In the genomic region with DNA sequence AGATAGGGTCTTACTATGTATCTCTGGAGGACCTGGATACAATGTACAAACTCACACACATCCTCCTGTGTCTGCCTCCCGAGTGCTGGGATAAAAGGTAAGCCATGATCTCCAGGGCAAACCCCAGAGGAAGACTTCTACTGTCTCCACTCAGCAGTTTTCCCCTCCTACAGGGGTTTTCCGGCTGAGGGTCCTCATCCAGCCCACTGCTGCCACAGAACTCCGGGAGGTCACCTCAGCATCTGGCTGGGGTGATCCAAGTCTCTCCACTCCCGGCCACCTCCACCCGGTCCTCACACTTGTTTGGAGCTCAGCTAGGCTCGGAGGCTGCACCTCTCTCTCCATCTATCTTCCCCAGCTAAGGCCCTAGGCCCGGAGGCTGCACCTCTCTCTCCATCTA, we compare ENCODE assay signal across 23 mouse cellular contexts. TPM values are rescaled to one million over a fixed set of nuclear protein-coding genes. Genes with fewer than 3 reads are reported as not detected.
DNase-seq lines count a peak whose midpoint lies in the region; ATAC-seq and TF ChIP-seq lines count a peak whose summit lies in the region.
"Had no signal": no experiment of that assay in that cellular context is flagged by ENCODE, and none has a peak within 500 bp of the region (broad histone marks: within the 10 kb centered on the region; RNA-seq: fewer than 3 reads in every experiment).

No protein-coding gene starts in this region.

- no peak overlapping the region for H3K4me2 ChIP-seq in hindbrain, embryonic 16.5 days (ENCODE audit: low read length)
- H3K4me2 ChIP-seq: embryonic facial prominence, embryonic 15.5 days; heart, embryonic 12.5 days; hindbrain, embryonic 14.5 days had no signal

- no peaks in the 10 kb centered on the region for H3K9me3 ChIP-seq in hindbrain, embryonic 16.5 days (ENCODE audit: control insufficient read depth, low read length)
- H3K9me3 ChIP-seq in hindbrain, embryonic 10.5 days = no peaks in the 10 kb centered on the region
- H3K9me3 ChIP-seq: embryonic facial prominence, embryonic 15.5 days; heart, embryonic 12.5 days had no signal

- WGBS in hindbrain, embryonic 16.5 days = 61% methylated on average over 7 of the region's 7 CpGs
- WGBS in hindbrain, embryonic 10.5 days = 68% methylated on average over 7 of the region's 7 CpGs

- TF ChIP-seq POLR2A in embryonic fibroblast, embryonic 13.5 days (IDR thresholded peaks at IDR 0.05; ENCODE audit: low read depth, low read length) = no peak

- H3K27me3 ChIP-seq in hindbrain, embryonic 16.5 days (replicated peaks; ENCODE audit: control insufficient read depth, insufficient read depth, low read length) = no peaks in the 10 kb centered on the region
- no peaks in the 10 kb centered on the region for H3K27me3 ChIP-seq in hindbrain, embryonic 10.5 days (ENCODE audit: insufficient read depth, poor library complexity, severe bottlenecking)
- H3K27me3 ChIP-seq: embryonic facial prominence, embryonic 15.5 days had no signal

- ATAC-seq in hindbrain, embryonic 16.5 days = no peak
- ATAC-seq: CD4-positive, CD25-positive, alpha-beta regulatory T cell, adult 4 months; forebrain, embryonic 14.5 days; forebrain, postnatal 0 days; intestine, postnatal 0 days had no signal

- TF ChIP-seq CTCF in embryonic fibroblast, embryonic 13.5 days (IDR thresholded peaks at IDR 0.05; ENCODE audit: borderline replicate concordance, insufficient read depth, low read length) = no peak

- H3K9ac ChIP-seq in hindbrain, embryonic 16.5 days (ENCODE audit: low read depth, low read length) = no peak overlapping the region
- H3K9ac ChIP-seq: embryonic facial prominence, embryonic 15.5 days; forebrain, postnatal 0 days; heart, embryonic 12.5 days; hindbrain, embryonic 14.5 days had no signal

- H3K4me1 ChIP-seq in hindbrain, embryonic 16.5 days (ENCODE audit: control insufficient read depth, insufficient read depth, low read depth, low read length) = no peaks in the 10 kb centered on the region
- peaks cover 9% of the 10 kb centered on the region for H3K4me1 ChIP-seq in hindbrain, embryonic 10.5 days (replicated peaks)
- H3K4me1 ChIP-seq in embryonic fibroblast, embryonic 13.5 days (ENCODE audit: control insufficient read depth, insufficient read depth, low read length) = peaks cover 25% of the 10 kb centered on the region

- DNase-seq in heart, adult 11 months = peak; percentile 85
- no peak for DNase-seq in heart, postnatal 4 days
- no peak for DNase-seq in hindbrain, embryonic 10.5 days (ENCODE audit: low spot score)
- no peak for DNase-seq in layer of hippocampus, adult 8-10 months (ENCODE audit: low spot score in 2 of 2)
- DNase-seq: adrenal gland, adult 2 months; adrenal gland, postnatal 14 days; cerebellum, adult 11 months; cerebellum, adult 2 months; cerebellum, adult 9-11 months; cerebellum, postnatal 25 days; forebrain, postnatal 0 days; gastrocnemius, postnatal 25 days; heart, adult 2 months; kidney, adult 2 months had no signal

- no peak overlapping the region for H3K4me3 ChIP-seq in hindbrain, embryonic 16.5 days (ENCODE audit: low read length)
- no peak overlapping the region for H3K4me3 ChIP-seq in hindbrain, embryonic 10.5 days
- H3K4me3 ChIP-seq in embryonic fibroblast, embryonic 13.5 days (ENCODE audit: insufficient read depth, low read length) = no peak overlapping the region
- H3K4me3 ChIP-seq: embryonic facial prominence, embryonic 15.5 days; erythroblast, embryonic 14.5 days; heart, adult 2 months; heart, embryonic 12.5 days had no signal

- H3K36me3 ChIP-seq in hindbrain, embryonic 16.5 days (ENCODE audit: control insufficient read depth, insufficient read depth, low read length) = no peaks in the 10 kb centered on the region
- H3K36me3 ChIP-seq in hindbrain, embryonic 10.5 days = no peaks in the 10 kb centered on the region
- H3K36me3 ChIP-seq: embryonic facial prominence, embryonic 15.5 days; heart, embryonic 12.5 days had no signal

- 0 out of 2 replicates have a peak overlapping the region, but pooled peaks have one; percentile 8 for H3K27ac ChIP-seq in hindbrain, embryonic 16.5 days (ENCODE audit: low read depth, low read length)
- no peak overlapping the region for H3K27ac ChIP-seq in hindbrain, embryonic 10.5 days
- peak overlapping the region; percentile 48; the same call in 1 of the 2 replicates for H3K27ac ChIP-seq in embryonic fibroblast, embryonic 13.5 days (ENCODE audit: insufficient read depth, low read length)
- H3K27ac ChIP-seq: embryonic facial prominence, embryonic 15.5 days; heart, adult 2 months; hindbrain, embryonic 14.5 days had no signal

RNA-seq across cellular contexts. Expression of gene Cgnl1, which starts 31.9 kb away (rescaled TPM):
- 10 to 100 TPM; 55.8 to 56.7 TPM for total RNA-seq in heart, postnatal 4 days (2021)
- 7.0 and 7.1 TPM in 2 replicates for polyA plus RNA-seq in hindbrain, embryonic 16.5 days (2015; fragmentation: Nextera tagmentation; extraction: Ambion mirVana)
- polyA plus RNA-seq in hindbrain, embryonic 10.5 days (2016; fragmentation: Nextera tagmentation; extraction: Ambion mirVana) = 5.7 and 6.7 TPM in 2 replicates
- polyA plus RNA-seq in embryonic fibroblast, embryonic 13.5 days (2011; ENCODE audit: insufficient read length, low read depth, missing spikeins) = 24.6 and 34.3 TPM in 2 replicates
- total RNA-seq in layer of hippocampus, adult 8-10 months (2022) = 1 to 10 TPM; 7.9 to 9.2 (median 8.3) TPM
- polyA plus RNA-seq: CD4-positive, CD25-positive, alpha-beta regulatory T cell, adult 4 months; erythroblast, embryonic 14.5 days had no signal
